Mouse (Mus musculus) heart, embryonic 14.5 days (tissue): ENCODE results near the gene Sorbs1. TPM values are rescaled to one million over a fixed set of nuclear protein-coding genes. Genes with fewer than 3 reads are reported as not detected.

ENCODE experiments used
- ATAC-seq: fragments of 200-750 bp; cut with Nextera tagmentation; 2 replicates; pipeline ENCODE4 v1.8.0; 2017; ENCODE audit warnings: low read depth, moderate TSS enrichment; ENCODE audit not compliant: insufficient number of reproducible peaks, insufficient read depth, low FRiP score
- H3K27ac ChIP-seq, 2 experiments: fragments of 200-500 bp in 1 of 2; fragments of 300-500 bp in 1 of 2; sonication (generic) in 1 of 2; replicated peaks in 1 of 2; 2 replicates each; pipeline ENCODE4 v1.5.1; 2012 to 2014; ENCODE audit warnings: low read depth in 2 of 2, low read length in 2 of 2, control low read depth in 1 of 2, mild to moderate bottlenecking in 1 of 2, mixed read lengths in 1 of 2; ENCODE audit not compliant: control insufficient read depth in 1 of 2, insufficient read depth in 1 of 2
- H3K27me3 ChIP-seq: fragments of 300-500 bp; sonication (generic); 2 replicates; pipeline ENCODE4 v1.6.1; 2014; ENCODE audit warnings: mild to moderate bottlenecking, low read length, control low read depth; ENCODE audit not compliant: control insufficient read depth, insufficient read depth
- H3K36me3 ChIP-seq: fragments of 300-500 bp; sonication (generic); 2 replicates; pipeline ENCODE4 v1.6.1; 2014; ENCODE audit warnings: mild to moderate bottlenecking, control low read depth, low read length, mixed read lengths; ENCODE audit not compliant: control insufficient read depth, insufficient read depth
- H3K4me1 ChIP-seq, 2 experiments: fragments of 200-500 bp in 1 of 2; fragments of 300-500 bp in 1 of 2; sonication (generic) in 1 of 2; 2 replicates each; pipeline ENCODE4 v1.6.1; 2012 to 2014; ENCODE audit warnings: low read length in 2 of 2, control low read depth in 1 of 2, mixed read lengths in 1 of 2; ENCODE audit not compliant: control insufficient read depth in 2 of 2, insufficient read depth in 2 of 2
- H3K4me2 ChIP-seq: fragments of 300-500 bp; sonication (generic); 2 replicates; pipeline ENCODE4 v1.6.1; 2014; ENCODE audit warnings: mild to moderate bottlenecking, low read length
- H3K4me3 ChIP-seq, 2 experiments: fragments of 200-500 bp in 1 of 2; fragments of 300-500 bp in 1 of 2; sonication (generic) in 1 of 2; 2 replicates each; pipeline ENCODE4 v1.5.1; 2012 to 2014; ENCODE audit warnings: low read length in 2 of 2, mild to moderate bottlenecking in 2 of 2, control low read depth in 1 of 2, low read depth in 1 of 2, moderate library complexity in 1 of 2; ENCODE audit not compliant: control insufficient read depth in 1 of 2, insufficient read depth in 1 of 2
- H3K9ac ChIP-seq: fragments of 300-500 bp; sonication (generic); 2 replicates; pipeline ENCODE4 v1.6.1; 2014; ENCODE audit warnings: mild to moderate bottlenecking, low read length
- H3K9me3 ChIP-seq: fragments of 300-500 bp; sonication (generic); 2 replicates; pipeline ENCODE4 v1.6.1; 2016; ENCODE audit warnings: low read length, control low read depth; ENCODE audit not compliant: control insufficient read depth
- WGBS: fragments of 180-500 bp; shearing (Covaris S2); extraction: QIAGEN DNeasy Blood & Tissue Kit; methylation state at CpG from one replicate; pipeline ENCODE4 v1.1.7; 2014; 5-methylcytosine and 5-hydroxymethylcytosine counted together
- polyA plus RNA-seq: library from polyadenylated mRNA; unstranded; fragments of >200 nt; fragmentation: Nextera tagmentation; extraction: Ambion mirVana; gene quantifications from 2 replicates; pipeline ENCODE4 v1.2.1, GENCODE M21; 2014

Gene Sorbs1
- polyA plus RNA-seq, 1 experiment from 2014 or later, result 109 TPM

DNA sequence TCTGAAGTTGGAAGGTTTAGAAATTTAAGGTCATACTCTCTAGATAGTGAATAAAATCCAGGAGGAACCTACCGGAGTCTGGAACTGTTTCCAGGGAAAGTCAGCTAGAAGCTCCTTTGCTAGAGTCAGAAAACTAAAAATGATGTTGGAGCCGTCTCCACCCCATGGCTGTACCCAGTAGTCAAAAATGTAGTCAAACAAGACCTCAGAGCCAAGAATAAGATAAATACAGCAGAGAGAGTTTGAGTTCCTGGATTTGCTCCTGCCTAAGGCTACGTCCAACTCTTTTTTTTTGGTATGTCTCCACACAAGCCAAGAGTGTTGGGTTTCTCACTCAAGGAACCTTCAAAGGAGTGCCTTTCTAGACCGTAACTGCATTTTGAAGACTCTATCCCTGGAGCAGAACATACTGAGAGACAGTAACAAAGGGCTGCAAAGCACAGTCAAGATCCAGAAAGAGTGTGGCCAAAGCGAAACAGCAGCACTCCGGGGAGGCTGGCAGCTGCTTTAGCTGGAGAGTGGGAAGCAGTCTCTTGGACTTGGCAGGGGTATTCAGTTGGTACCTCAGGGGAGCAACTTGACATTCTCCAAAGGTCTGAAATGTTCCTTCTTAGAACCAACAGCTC lies 223.4 kb downstream of the Sorbs1 start:
- 79% methylated on average over 6 of the region's 6 CpGs for WGBS
- Histone ChIP-seq H3K4me1 (peaks cover 4 to 13% of the 10 kb centered on the region in 2 experiments), H3K4me2 (no peak overlapping the region), H3K9me3 (no peaks in the 10 kb centered on the region), H3K27me3 (no peaks in the 10 kb centered on the region), H3K27ac (no peak overlapping the region), H3K36me3 (peaks cover 18% of the 10 kb centered on the region), H3K4me3 (no peak overlapping the region), H3K9ac (no peak overlapping the region)
- ATAC-seq, result no peak

DNA sequence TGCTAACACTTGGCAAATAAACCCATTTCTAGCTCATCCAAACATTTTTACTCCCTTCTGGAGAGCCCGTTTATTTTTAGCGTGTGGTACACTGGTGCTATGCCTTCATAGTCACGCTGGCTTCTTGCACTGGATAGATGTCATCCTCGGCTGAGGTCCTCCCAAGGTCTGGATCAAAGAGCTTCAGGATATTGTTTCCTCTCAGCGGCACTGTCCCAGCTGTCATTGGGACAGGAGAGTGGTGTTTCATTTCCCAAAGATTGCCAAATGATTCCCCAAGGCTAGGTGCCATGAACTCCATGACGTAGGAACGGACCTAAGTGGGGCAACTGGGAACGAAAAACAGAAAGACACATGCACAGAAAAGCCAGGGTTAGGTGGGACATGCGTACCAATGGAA lies 225.2 kb downstream of the Sorbs1 start:
- Histone ChIP-seq H3K9ac (no peak overlapping the region), H3K36me3 (peaks cover 6% of the 10 kb centered on the region; the same call in 1 of the 2 replicates), H3K4me1 (peaks cover 4 to 13% of the 10 kb centered on the region in 2 experiments), H3K27ac (no peak overlapping the region), H3K27me3 (no peaks in the 10 kb centered on the region), H3K9me3 (no peaks in the 10 kb centered on the region), H3K4me2 (no peak overlapping the region), H3K4me3 (no peak overlapping the region)
- ATAC-seq, result no peak
- WGBS, result 74% methylated on average over 9 of the region's 9 CpGs

DNA sequence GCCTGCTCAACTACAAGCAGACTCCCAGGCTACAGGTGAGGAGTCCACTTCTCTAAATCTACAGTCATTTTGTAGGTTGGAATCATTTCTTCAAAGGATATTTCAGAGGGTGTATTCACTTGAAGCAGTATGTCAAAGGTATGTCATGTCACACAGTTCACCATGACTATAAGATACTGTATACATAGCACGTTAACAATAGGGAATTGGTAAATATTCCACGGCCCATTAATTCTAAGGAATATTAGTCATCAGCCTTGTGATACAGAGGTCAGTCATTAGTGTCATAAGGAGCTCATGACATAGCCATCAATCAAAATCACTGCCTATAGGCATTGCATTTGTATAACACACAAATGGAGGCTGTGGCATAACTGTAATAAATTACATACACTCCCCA lies 228.9 kb downstream of the Sorbs1 start:
- no peak overlapping the region for H3K27ac ChIP-seq
- 81% methylated on average over 2 of the region's 2 CpGs for WGBS
- no peak overlapping the region for H3K4me2 ChIP-seq
- H3K27me3 ChIP-seq, result no peaks in the 10 kb centered on the region
- H3K9ac ChIP-seq, result no peak overlapping the region
- no peak for ATAC-seq
- 0 out of 2 replicates have a peak, but pooled peaks cover 8% of the 10 kb centered on the region for H3K9me3 ChIP-seq
- peaks cover 4 to 13% of the 10 kb centered on the region in 2 experiments for H3K4me1 ChIP-seq
- no peak overlapping the region for H3K4me3 ChIP-seq
- no peaks in the 10 kb centered on the region for H3K36me3 ChIP-seq

DNA sequence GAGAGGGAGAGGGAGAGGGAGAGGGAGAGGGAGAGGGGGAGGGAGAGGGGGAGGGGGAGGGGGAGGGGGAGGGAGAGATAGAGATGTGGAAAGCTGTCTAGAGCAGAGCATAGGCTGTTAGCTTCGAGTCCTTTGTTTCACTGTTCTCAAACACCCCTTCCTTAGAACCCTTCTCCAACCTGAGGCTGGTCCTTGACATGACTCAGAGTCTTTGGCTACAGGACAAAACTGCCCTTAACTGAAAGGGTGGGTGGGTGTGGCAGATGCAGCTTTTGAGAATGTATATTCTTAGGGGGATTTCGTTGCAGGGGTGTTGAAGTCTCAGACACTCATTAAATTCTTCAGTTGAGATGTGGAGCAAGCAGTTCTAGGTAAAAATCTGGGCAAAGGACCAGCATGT lies 230.2 kb downstream of the Sorbs1 start:
- no peak overlapping the region for H3K9ac ChIP-seq
- whole genome bisulfite sequencing, result 56% methylated on average over 2 of the region's 2 CpGs
- no peak overlapping the region for H3K4me3 ChIP-seq
- no peak overlapping the region for H3K4me2 ChIP-seq
- ATAC-seq, result no peak
- peaks cover 4 to 14% of the 10 kb centered on the region in 2 experiments for H3K4me1 ChIP-seq
- H3K27me3 ChIP-seq, result no peaks in the 10 kb centered on the region
- no peaks in the 10 kb centered on the region for H3K36me3 ChIP-seq
- H3K27ac ChIP-seq, result no peak overlapping the region
- H3K9me3 ChIP-seq, result 0 out of 2 replicates have a peak, but pooled peaks cover 8% of the 10 kb centered on the region

DNA sequence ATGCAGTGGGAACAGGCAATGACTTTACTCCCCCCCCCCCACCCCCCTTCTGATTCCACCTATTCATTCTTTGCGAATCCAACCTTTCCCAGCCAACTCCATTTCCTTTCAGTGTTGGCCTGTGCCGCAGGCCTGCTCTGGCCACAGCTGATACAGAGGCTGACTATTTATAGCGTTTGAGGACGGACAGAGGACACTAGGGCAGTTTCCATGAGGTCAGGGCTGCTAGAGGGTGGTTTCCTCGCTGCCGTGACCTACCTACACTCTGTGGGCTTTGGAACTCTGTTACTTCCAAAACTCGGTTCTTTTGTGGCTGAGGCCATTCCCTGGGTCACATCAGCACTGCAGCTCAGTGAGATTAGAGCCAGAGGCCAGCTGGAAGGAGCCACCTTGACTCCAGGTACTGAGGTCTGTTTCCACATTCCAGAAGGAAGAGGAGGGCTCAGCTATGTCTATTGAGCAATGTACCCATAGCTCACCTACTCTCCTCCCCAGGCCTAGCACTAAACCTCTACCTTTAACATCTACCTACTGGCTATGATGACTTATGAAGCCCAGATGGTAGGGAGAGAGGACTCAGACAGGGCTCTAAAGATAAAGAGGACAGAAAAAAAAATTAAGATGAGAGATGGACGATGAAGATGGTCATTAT lies 235.1 kb downstream of the Sorbs1 start:
- Histone ChIP-seq H3K4me2 (peak overlapping the region; percentile 32; the same call in 1 of the 2 replicates), H3K36me3 (no peaks in the 10 kb centered on the region), H3K27ac (peak overlapping the region; percentile 78 to 80), H3K9me3 (0 out of 2 replicates have a peak, but pooled peaks cover 8% of the 10 kb centered on the region), H3K4me1 (peaks cover 8 to 10% of the 10 kb centered on the region in 2 experiments), H3K27me3 (no peaks in the 10 kb centered on the region), H3K9ac (peak overlapping the region; percentile 44; the same call in 1 of the 2 replicates), H3K4me3 (no peak overlapping the region)
- peak; percentile 78 for ATAC-seq
- 15% methylated on average over 8 of the region's 8 CpGs for WGBS

DNA sequence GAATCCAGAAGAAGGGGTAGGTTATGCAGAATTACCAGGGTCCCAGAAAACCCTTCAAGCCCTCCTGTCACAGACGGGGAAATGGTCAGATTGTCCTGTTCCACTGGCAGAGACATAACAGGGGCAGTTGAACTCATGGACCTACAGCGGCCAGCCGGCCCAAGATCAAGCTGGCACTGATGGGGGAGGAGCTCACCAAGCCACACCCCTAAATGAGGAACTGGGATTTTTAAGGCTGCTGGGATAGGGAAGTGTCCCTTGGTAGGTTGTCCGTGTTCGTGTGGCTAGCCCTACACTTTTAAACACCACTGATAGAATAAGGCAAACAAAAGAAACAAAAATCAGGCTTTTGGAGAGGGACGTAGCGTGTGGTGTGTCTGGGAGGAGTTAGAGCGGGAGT lies 236.1 kb downstream of the Sorbs1 start:
- Histone ChIP-seq H3K4me3 (no peak overlapping the region), H3K27ac (no peak overlapping the region), H3K9me3 (0 out of 2 replicates have a peak, but pooled peaks cover 8% of the 10 kb centered on the region), H3K36me3 (no peaks in the 10 kb centered on the region), H3K4me1 (peaks cover 8 to 10% of the 10 kb centered on the region in 2 experiments), H3K27me3 (no peaks in the 10 kb centered on the region), H3K4me2 (no peak overlapping the region), H3K9ac (no peak overlapping the region)
- 94% methylated on average over 8 of the region's 8 CpGs for WGBS
- ATAC-seq, result no peak

DNA sequence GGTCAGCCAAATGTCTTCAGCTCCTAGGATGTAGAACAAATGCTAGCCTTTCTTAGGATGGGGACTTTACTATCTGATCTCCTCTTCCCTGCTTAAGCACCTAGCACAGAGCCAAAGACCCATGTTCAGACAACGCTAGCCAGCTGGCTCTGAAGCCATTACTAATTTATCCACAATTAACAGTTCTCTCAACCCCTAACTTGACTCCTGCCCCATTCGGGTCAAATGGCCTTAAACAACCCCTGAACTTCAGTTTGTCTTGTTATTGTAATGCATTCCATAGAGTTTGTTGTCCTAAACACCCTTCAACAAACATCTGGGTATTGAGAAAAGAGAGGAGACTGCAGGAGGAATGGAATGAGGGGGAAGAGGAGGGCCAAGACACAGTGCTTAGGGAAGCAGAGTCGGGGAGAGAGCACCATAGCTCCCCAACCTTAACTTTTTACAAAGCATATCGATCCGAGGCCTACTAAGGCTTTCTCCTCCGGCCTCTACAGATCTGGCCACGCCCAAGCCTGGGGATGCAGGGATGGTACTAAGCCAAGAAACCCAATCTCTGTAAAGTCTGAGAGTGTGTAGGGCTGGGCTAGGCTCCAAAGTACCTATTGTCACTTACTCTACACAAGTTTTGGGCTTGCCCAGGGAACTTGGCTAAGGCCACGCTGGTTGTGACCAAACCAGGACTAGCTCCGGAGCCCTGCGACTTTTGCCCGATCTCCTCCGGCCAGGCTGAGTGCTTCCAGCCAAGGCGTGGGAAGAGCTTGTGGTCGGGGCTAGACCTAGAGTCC lies 238.0 kb downstream of the Sorbs1 start:
- H3K36me3 ChIP-seq, result no peaks in the 10 kb centered on the region
- H3K27ac ChIP-seq, result no peak overlapping the region
- no peak overlapping the region for H3K4me3 ChIP-seq
- no peaks in the 10 kb centered on the region for H3K27me3 ChIP-seq
- H3K4me2 ChIP-seq, result no peak overlapping the region
- no peak for ATAC-seq
- peaks cover 8 to 15% of the 10 kb centered on the region in 2 experiments for H3K4me1 ChIP-seq
- no peaks in the 10 kb centered on the region for H3K9me3 ChIP-seq
- no peak overlapping the region for H3K9ac ChIP-seq
- WGBS, result 87% methylated on average over 14 of the region's 14 CpGs
